Mouse (Mus musculus): Measurements from ENCODE around the gene Gm973.

The Gm973 gene

GRCm38 (mm10) chr1:59492432-59492831 is 23.6 kb upstream of the Gm973 start:
- DNase-seq (ENCODE audit: low spot score) = no peak

- DNase-seq (ENCODE audit: low spot score) = no peak
These were observed 20.1 kb upstream of the Gm973 start for GRCm38 (mm10) chr1:59495970-59496369.

- DNase-seq (ENCODE audit: low spot score) = no peak
These were observed 18.1 kb upstream of the Gm973 start for GRCm38 (mm10) chr1:59497741-59498613.

GRCm38 (mm10) chr1:59499327-59499726 is 16.7 kb upstream of the Gm973 start:
- DNase-seq (ENCODE audit: low spot score) = no peak

- no peak for DNase-seq (ENCODE audit: low spot score)
These were observed 13.7 kb upstream of the Gm973 start for GRCm38 (mm10) chr1:59502355-59502754.

GRCm38 (mm10) chr1:59503659-59504301 is 12.3 kb upstream of the Gm973 start:
- DNase-seq (ENCODE audit: low spot score) = no peak

- DNase-seq (ENCODE audit: low spot score) = no peak
These were observed 11.8 kb upstream of the Gm973 start for GRCm38 (mm10) chr1:59504302-59504700.

GRCm38 (mm10) chr1:59508463-59509139 is 7.5 kb upstream of the Gm973 start:
- DNase-seq (ENCODE audit: low spot score) = no peak

- DNase-seq (ENCODE audit: low spot score) = no peak
These were observed 4.3 kb upstream of the Gm973 start for GRCm38 (mm10) chr1:59511566-59512270.

GRCm38 (mm10) chr1:59520226-59520837 is 4.3 kb downstream of the Gm973 start:
- no peak for DNase-seq (ENCODE audit: low spot score)

- DNase-seq (ENCODE audit: low spot score) = no peak
These were observed 6.4 kb downstream of the Gm973 start for GRCm38 (mm10) chr1:59522456-59522855.

GRCm38 (mm10) chr1:59523378-59523958 is 7.4 kb downstream of the Gm973 start:
- no peak for DNase-seq (ENCODE audit: low spot score)

- no peak for DNase-seq (ENCODE audit: low spot score)
These were observed 8.0 kb downstream of the Gm973 start for GRCm38 (mm10) chr1:59524071-59524470.

GRCm38 (mm10) chr1:59524759-59525158 is 8.7 kb downstream of the Gm973 start:
- no peak for DNase-seq (ENCODE audit: low spot score)

- DNase-seq (ENCODE audit: low spot score) = no peak
These were observed 11.2 kb downstream of the Gm973 start for GRCm38 (mm10) chr1:59527219-59527618.

GRCm38 (mm10) chr1:59534976-59535810 is 19.1 kb downstream of the Gm973 start:
- no peak for DNase-seq (ENCODE audit: low spot score)

GRCm38 (mm10) chr1:59538381-59538780 is 22.3 kb downstream of the Gm973 start:
- no peak for DNase-seq (ENCODE audit: low spot score)

- DNase-seq (ENCODE audit: low spot score) = no peak
These were observed 24.6 kb downstream of the Gm973 start for GRCm38 (mm10) chr1:59540537-59541148.

GRCm38 (mm10) chr1:59541271-59542020 is 25.4 kb downstream of the Gm973 start:
- DNase-seq (ENCODE audit: low spot score) = no peak

Data from ovary, postnatal 14 days (tissue).